ENCODE assay signal across 8 mouse cellular contexts in genomic region chr2:83723921-83724826, GRCm38 (mm10). TPM values are rescaled to one million over a fixed set of nuclear protein-coding genes. Genes with fewer than 3 reads are reported as not detected.
DNase-seq lines count a peak whose midpoint lies in the region; ATAC-seq and TF ChIP-seq lines count a peak whose summit lies in the region.

Gene Itgav (plus strand): TSS chr2:83724397.

- peak; percentile 87 for TF ChIP-seq POLR2A in CH12.LX (IDR thresholded peaks at IDR 0.05; ENCODE audit: low read depth, low read length)

- TF ChIP-seq RAD21 in CH12.LX (IDR thresholded peaks at IDR 0.05; ENCODE audit: low read depth, low read length): no peak

- H3K36me3 ChIP-seq in CH12.LX (replicated peaks in 1 of 2; ENCODE audit: control insufficient read depth in 1 of 2, insufficient read depth in 1 of 2, low read length in 1 of 2): peaks cover 0 to 3% of the 10 kb centered on the region in 2 experiments
- no peaks in the 10 kb centered on the region for H3K36me3 ChIP-seq in forebrain, embryonic 16.5 days (ENCODE audit: control insufficient read depth, insufficient read depth)
- no peaks in the 10 kb centered on the region for H3K36me3 ChIP-seq in liver, embryonic 16.5 days (ENCODE audit: control insufficient read depth, insufficient read depth)
- no peaks in the 10 kb centered on the region for H3K36me3 ChIP-seq in neural tube, embryonic 11.5 days (ENCODE audit: control insufficient read depth, insufficient read depth, low read length)
- H3K36me3 ChIP-seq in stomach, embryonic 16.5 days (ENCODE audit: control insufficient read depth, insufficient read depth, low read length): no peaks in the 10 kb centered on the region

- peaks cover 37% of the 10 kb centered on the region for H3K79me2 ChIP-seq in CH12.LX (replicated peaks; ENCODE audit: control insufficient read depth, extremely low read depth, insufficient read depth, poor library complexity, severe bottlenecking)

- H3K9ac ChIP-seq in CH12.LX (ENCODE audit: insufficient read depth, low read depth): peak within 1 kb of the TSS; percentile 97
- peak within 1 kb of the TSS; percentile 70 for H3K9ac ChIP-seq in forebrain, embryonic 16.5 days (replicated peaks; ENCODE audit: low read depth, low read length)
- H3K9ac ChIP-seq in liver, embryonic 16.5 days (ENCODE audit: low read depth, low read length): peak within 1 kb of the TSS; percentile 72
- peak within 1 kb of the TSS; percentile 91 for H3K9ac ChIP-seq in neural tube, embryonic 11.5 days (ENCODE audit: low read length)
- H3K9ac ChIP-seq in stomach, embryonic 16.5 days (ENCODE audit: low read length): peak within 1 kb of the TSS; percentile 98

- in situ Hi-C loops in CH12.LX (cut with MboI; ENCODE audit: low pct_ligation_motif_present, low pct_unique_long_range_greater_than_20kb, low sequenced_read_pairs): no loop called here

- dilution Hi-C loops in CH12.LX (cut with MboI; ENCODE audit: extremely low pct_ligation_motif_present, extremely low pct_unique_long_range_greater_than_20kb, low sequenced_read_pairs): no loop called here

- peak; percentile 78 for DNase-seq in CH12.LX (ENCODE audit: extremely low read depth)
- DNase-seq in c-Kit-positive CD71-positive TER-119-positive erythroid progenitor cells, embryonic 14.5 days (ENCODE audit: low spot score): peak; percentile 26
- DNase-seq in heart, postnatal 14 days: peak; percentile 95 to 97
- DNase-seq in layer of hippocampus, adult 11-12 months (ENCODE audit: low spot score): peak; percentile 92
- peak; percentile 85 for DNase-seq in neural tube, embryonic 11.5 days (ENCODE audit: low spot score)

- peak within 1 kb of the TSS; percentile 84 to 95 (median 94) for H3K4me3 ChIP-seq in CH12.LX (replicated peaks in 1 of 3; ENCODE audit: low read depth in 2 of 3, low read length in 2 of 3, poor library complexity in 1 of 3)
- H3K4me3 ChIP-seq in forebrain, embryonic 16.5 days (replicated peaks; ENCODE audit: low read length): peak within 1 kb of the TSS; percentile 52
- peak within 1 kb of the TSS; percentile 68 for H3K4me3 ChIP-seq in liver, embryonic 16.5 days (ENCODE audit: low read depth, low read length)
- peak within 1 kb of the TSS; percentile 73 for H3K4me3 ChIP-seq in neural tube, embryonic 11.5 days (ENCODE audit: low read depth, low read length)
- H3K4me3 ChIP-seq in stomach, embryonic 16.5 days (replicated peaks; ENCODE audit: low read length): peak within 1 kb of the TSS; percentile 87

- no peak for TF ChIP-seq CTCF in CH12.LX (conservative IDR thresholded peaks at IDR 0.05 in 1 of 2, IDR thresholded peaks at IDR 0.05 in 1 of 2; ENCODE audit: low read depth in 2 of 2, low read length in 2 of 2)

- peak; percentile 95 for ATAC-seq in forebrain, embryonic 16.5 days
- peak; percentile 94 for ATAC-seq in liver, embryonic 16.5 days (ENCODE audit: low read depth)
- ATAC-seq in neural tube, embryonic 11.5 days (ENCODE audit: insufficient read depth, low FRiP score, low TSS enrichment): peak; percentile 95
- peak; percentile 99 for ATAC-seq in stomach, embryonic 16.5 days (ENCODE audit: insufficient read depth, low FRiP score)

- H3K9me3 ChIP-seq in CH12.LX (replicated peaks; ENCODE audit: low read length): no peaks in the 10 kb centered on the region
- H3K9me3 ChIP-seq in forebrain, embryonic 16.5 days (ENCODE audit: control insufficient read depth, low read length): no peaks in the 10 kb centered on the region
- no peaks in the 10 kb centered on the region for H3K9me3 ChIP-seq in liver, embryonic 16.5 days (replicated peaks; ENCODE audit: control insufficient read depth, low read length)
- H3K9me3 ChIP-seq in neural tube, embryonic 11.5 days (ENCODE audit: control insufficient read depth, low read length): no peaks in the 10 kb centered on the region
- H3K9me3 ChIP-seq in stomach, embryonic 16.5 days (replicated peaks; ENCODE audit: control insufficient read depth, low read length): no peaks in the 10 kb centered on the region

- H3K4me2 ChIP-seq in CH12.LX (ENCODE audit: insufficient read depth, low read depth, poor library complexity, severe bottlenecking): peak within 1 kb of the TSS; percentile 98
- peak within 1 kb of the TSS; percentile 94 for H3K4me2 ChIP-seq in forebrain, embryonic 16.5 days (ENCODE audit: low read length)
- H3K4me2 ChIP-seq in liver, embryonic 16.5 days (ENCODE audit: low read depth, low read length): peak within 1 kb of the TSS; percentile 65
- peak within 1 kb of the TSS; percentile 74 for H3K4me2 ChIP-seq in neural tube, embryonic 11.5 days (ENCODE audit: low read depth)
- H3K4me2 ChIP-seq in stomach, embryonic 16.5 days (ENCODE audit: low read depth, low read length): peak within 1 kb of the TSS; percentile 70

- peaks cover 2 to 29% of the 10 kb centered on the region in 2 experiments; a peak in 3 of 4 replicates for H3K4me1 ChIP-seq in CH12.LX (ENCODE audit: control insufficient read depth in 1 of 2, insufficient read depth in 2 of 2)
- peaks cover 13% of the 10 kb centered on the region for H3K4me1 ChIP-seq in forebrain, embryonic 16.5 days (replicated peaks; ENCODE audit: control insufficient read depth, insufficient read depth, low read length)
- H3K4me1 ChIP-seq in liver, embryonic 16.5 days (ENCODE audit: control insufficient read depth, low read depth, low read length): no peaks in the 10 kb centered on the region; the same call in 1 of the 2 replicates
- no peaks in the 10 kb centered on the region for H3K4me1 ChIP-seq in neural tube, embryonic 11.5 days (ENCODE audit: control insufficient read depth, insufficient read depth, low read length)
- peaks cover 22% of the 10 kb centered on the region for H3K4me1 ChIP-seq in stomach, embryonic 16.5 days (ENCODE audit: control insufficient read depth, insufficient read depth, low read length)

- under 1% methylated on average over 84 of the region's 84 CpGs for WGBS in forebrain, embryonic 16.5 days
- WGBS in liver, embryonic 16.5 days (ENCODE audit: insufficient replicate concordance): under 1% methylated on average over 74 of the region's 84 CpGs
- WGBS in neural tube, embryonic 11.5 days: under 1% methylated on average over 59 of the region's 84 CpGs
- under 1% methylated on average over 81 of the region's 84 CpGs for WGBS in stomach, embryonic 16.5 days

- TF ChIP-seq EP300 in CH12.LX (IDR thresholded peaks at IDR 0.05; ENCODE audit: low read length): peak; percentile 32

- intact Hi-C loops in heart, postnatal 14 days (cut with DNase I): loop anchor here (1.0 to 5.0 kb wide), 4 partner anchors 22 to 77 kb away; no protein-coding TSS in a partner anchor

- H3K27ac ChIP-seq in CH12.LX (ENCODE audit: insufficient read depth, low read depth): peak within 1 kb of the TSS; percentile 90
- peak within 1 kb of the TSS; percentile 76 for H3K27ac ChIP-seq in forebrain, embryonic 16.5 days (ENCODE audit: low read length)
- H3K27ac ChIP-seq in liver, embryonic 16.5 days (ENCODE audit: low read length): peak within 1 kb of the TSS; percentile 85
- H3K27ac ChIP-seq in neural tube, embryonic 11.5 days (ENCODE audit: low read depth, low read length): peak within 1 kb of the TSS; percentile 88
- H3K27ac ChIP-seq in stomach, embryonic 16.5 days (ENCODE audit: low read length): peak within 1 kb of the TSS; percentile 99

- no peaks in the 10 kb centered on the region for H3K27me3 ChIP-seq in CH12.LX (replicated peaks)
- no peaks in the 10 kb centered on the region; the same call in 1 of the 2 replicates for H3K27me3 ChIP-seq in forebrain, embryonic 16.5 days (replicated peaks; ENCODE audit: control insufficient read depth, insufficient read depth, low read length)
- H3K27me3 ChIP-seq in liver, embryonic 16.5 days (ENCODE audit: control insufficient read depth, insufficient read depth, low read depth, low read length): peaks cover 15% of the 10 kb centered on the region
- no peaks in the 10 kb centered on the region for H3K27me3 ChIP-seq in neural tube, embryonic 11.5 days (ENCODE audit: control insufficient read depth, insufficient read depth, low read length)
- H3K27me3 ChIP-seq in stomach, embryonic 16.5 days (ENCODE audit: control insufficient read depth, insufficient read depth, low read length): no peaks in the 10 kb centered on the region

TF ChIP-seq in CH12.LX, 34 proteins besides CTCF, POLR2A, EP300 and RAD21 (continues in another document):
- TF ChIP-seq BHLHE40 (IDR thresholded peaks at IDR 0.05; ENCODE audit: low read depth, low read length) (no peak; the same call in 1 of the 2 replicates), MEF2A (IDR thresholded peaks at IDR 0.05; ENCODE audit: borderline replicate concordance, low read depth, low read length) (peak; percentile 53), PAX5 (IDR thresholded peaks at IDR 0.05; ENCODE audit: low read length) (no peak), JUND (conservative IDR thresholded peaks at IDR 0.05; ENCODE audit: low read depth, low read length) (no peak), SIN3A (IDR thresholded peaks at IDR 0.05; ENCODE audit: low read length) (peak; percentile 72), SMC3 (IDR thresholded peaks at IDR 0.05; ENCODE audit: low read depth, low read length) (no peak), ZMIZ1 (IDR thresholded peaks at IDR 0.05; ENCODE audit: low read depth, low read length) (peak; percentile 74; the same call in 1 of the 2 replicates), ZKSCAN1 (IDR thresholded peaks at IDR 0.05; ENCODE audit: borderline replicate concordance, low read depth, low read length) (no peak), NRF1 (IDR thresholded peaks at IDR 0.05; ENCODE audit: low read depth, low read length) (0 out of 2 replicates have a peak, but pooled peaks have one; percentile 13), ZNF384 (IDR thresholded peaks at IDR 0.05; ENCODE audit: low read depth, low read length) (no peak), TBP (conservative IDR thresholded peaks at IDR 0.05; ENCODE audit: low read depth, low read length) (peak; percentile 68; the same call in 1 of the 2 replicates), ELF1 (IDR thresholded peaks at IDR 0.05; ENCODE audit: low read depth, low read length) (peak; percentile 92), HCFC1 (IDR thresholded peaks at IDR 0.05; ENCODE audit: low read depth, low read length) (peak; percentile 70), NELFE (IDR thresholded peaks at IDR 0.05; ENCODE audit: low read depth, low read length) (peak; percentile 86), ETS1 (conservative IDR thresholded peaks at IDR 0.05; ENCODE audit: low read depth, low read length) (no peak; the same call in 1 of the 2 replicates), E2F4 (IDR thresholded peaks at IDR 0.05; ENCODE audit: insufficient replicate concordance, low read depth, low read length) (no peak)

RNA-seq across cellular contexts. Expression of gene Itgav, which starts in this region (rescaled TPM):
- total RNA-seq in CH12.LX (2012; rRNA removed) (25.0 and 25.5 TPM in 2 replicates), CH12.LX (2014; rRNA removed) (16.2 and 16.7 TPM in 2 replicates)
- polyA plus RNA-seq in CH12.LX (2012; ENCODE audit: insufficient read length, low read depth): 19.7 and 28.2 TPM in 2 replicates
- polyA plus RNA-seq in forebrain, embryonic 16.5 days (2015; fragmentation: Nextera tagmentation; extraction: Ambion mirVana): 18.8 and 20.8 TPM in 2 replicates
- 10 to 100 TPM; 41.2 to 42.1 TPM for total RNA-seq in heart, postnatal 14 days (2021)
- polyA plus RNA-seq in liver, embryonic 16.5 days (2015; fragmentation: Nextera tagmentation; extraction: Ambion mirVana): 15.0 and 15.7 TPM in 2 replicates
- polyA plus RNA-seq in neural tube, embryonic 11.5 days (2014; fragmentation: Nextera tagmentation; extraction: Ambion mirVana): 46.7 and 55.8 TPM in 2 replicates
- polyA plus RNA-seq in stomach, embryonic 16.5 days (2015; fragmentation: Nextera tagmentation; extraction: Ambion mirVana): 76.8 and 77.2 TPM in 2 replicates

Comparison
In these comparisons a context has a peak if more than half of its experiments do, and no peak if none do; other contexts are left out.
1. Peak in every context shown above with its lines: DNase-seq, ATAC-seq, H3K4me3 ChIP-seq and H3K27ac ChIP-seq.
2. DNase-seq: peak in every context shown above with its lines; median percentile 96 in heart, postnatal 14 days; 92 in layer of hippocampus, adult 11-12 months; 85 in neural tube, embryonic 11.5 days; 78 in CH12.LX; 26 in c-Kit-positive CD71-positive TER-119-positive erythroid progenitor cells, embryonic 14.5 days.